Mouse (Mus musculus) natural killer cell, adult 2 months (primary cell): ENCODE data around the gene Camk2b.

Source experiments
- DNase-seq, 2 experiments: peaks; one replicate each; pipeline ENCODE4 v3.0.0; 2022; ENCODE audit warnings: low spot score in 2 of 2

The Camk2b gene

DNA sequence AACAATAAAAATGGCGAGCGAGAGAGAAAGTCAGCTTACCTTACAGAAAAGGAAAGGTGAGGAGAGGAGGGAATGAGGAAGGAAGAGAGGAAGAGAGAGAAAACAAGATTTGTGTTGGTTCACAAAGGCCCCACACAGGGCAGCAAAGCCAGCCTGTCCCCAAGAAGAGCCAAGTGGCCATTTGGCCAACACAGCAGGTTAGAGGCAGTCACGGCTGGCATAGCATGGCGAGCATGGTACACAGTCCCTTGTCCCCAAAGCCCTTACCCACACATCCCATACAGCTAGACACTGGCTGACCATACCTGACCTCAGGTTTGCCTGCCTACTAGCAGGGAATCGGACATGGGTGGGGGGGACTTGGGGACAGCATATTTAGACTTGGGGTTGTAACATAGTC is 82.5 kb downstream of the Camk2b start:
- DNase-seq, result no peak

DNA sequence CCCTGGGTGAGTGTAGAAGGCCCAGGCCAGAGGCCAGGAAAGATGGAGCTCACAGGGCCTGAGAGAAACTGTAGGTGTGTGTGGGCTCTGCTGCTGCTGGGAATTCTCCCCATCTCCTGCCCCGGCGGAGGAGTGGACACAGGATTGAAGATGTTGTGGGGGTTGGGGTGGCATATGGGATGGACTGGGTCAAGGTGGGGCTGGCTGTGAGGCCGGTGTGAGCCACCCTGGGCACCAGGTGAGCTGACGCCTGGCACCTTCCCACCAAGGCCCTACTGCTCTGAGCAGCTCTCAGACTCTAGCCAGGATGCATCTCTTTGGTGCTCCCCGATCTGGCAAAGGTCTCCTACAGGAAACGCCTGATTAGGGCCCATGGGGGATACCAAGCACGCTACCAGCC is 84.8 kb downstream of the Camk2b start:
- no peak for DNase-seq

DNA sequence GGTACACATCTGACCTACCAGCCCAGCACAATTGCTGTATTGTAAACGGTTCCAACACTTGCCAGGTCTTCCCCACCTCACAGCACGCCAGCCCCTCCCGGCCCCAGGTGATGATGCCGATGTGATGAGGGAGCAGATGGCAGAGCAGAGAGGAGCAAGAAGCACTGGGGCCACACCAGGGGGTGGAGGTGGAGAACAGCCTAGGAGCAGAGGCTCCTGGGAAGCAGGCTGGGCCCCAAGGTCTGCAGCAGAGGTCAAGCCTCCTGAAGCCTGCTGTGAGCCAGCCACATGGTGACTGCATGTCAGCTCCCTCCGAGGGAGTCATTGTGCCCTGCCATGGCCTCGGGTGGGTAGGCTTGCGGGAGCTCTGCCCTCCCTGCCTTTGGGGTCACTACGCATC is 85.6 kb downstream of the Camk2b start:
- no peak for DNase-seq

DNA sequence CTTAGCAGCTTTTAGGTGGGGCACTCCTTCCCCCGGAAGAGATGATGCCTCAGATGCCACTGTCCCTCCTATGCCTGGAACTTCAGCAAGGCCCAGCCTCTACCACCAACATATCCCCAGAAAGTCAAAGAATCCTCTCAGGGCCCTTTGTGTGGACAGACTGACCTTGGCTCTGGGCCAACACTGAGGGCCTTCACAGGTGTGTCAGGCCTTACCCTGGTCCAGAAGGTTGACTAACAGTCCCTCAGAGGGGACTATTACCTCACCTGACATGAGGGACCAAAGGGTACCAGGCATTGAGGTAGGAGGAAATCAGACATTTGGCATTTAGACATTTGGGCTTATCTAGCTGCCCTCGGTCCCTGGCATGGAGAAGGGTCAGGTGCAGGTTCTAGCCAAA is 86.1 kb downstream of the Camk2b start:
- DNase-seq, result no peak

DNA sequence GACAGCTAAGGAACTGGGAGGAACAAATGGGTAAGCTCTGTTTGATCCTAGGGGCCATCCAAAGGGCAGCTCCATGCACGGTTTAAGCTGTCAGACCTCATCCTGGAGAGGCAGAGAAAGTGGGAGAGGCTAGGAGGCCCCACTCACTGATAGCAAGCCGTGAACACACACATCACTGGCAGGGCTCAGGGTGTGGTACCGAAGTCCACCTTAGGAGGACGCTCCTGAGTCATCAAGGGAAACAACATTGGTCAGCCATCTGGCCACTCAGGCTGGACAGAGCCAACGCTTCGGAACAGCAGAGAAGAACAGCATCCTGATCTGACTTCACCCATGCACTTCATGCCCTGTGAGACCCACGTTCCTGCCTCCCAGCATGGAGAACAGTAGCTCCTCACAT is 87.1 kb downstream of the Camk2b start:
- no peak for DNase-seq

DNA sequence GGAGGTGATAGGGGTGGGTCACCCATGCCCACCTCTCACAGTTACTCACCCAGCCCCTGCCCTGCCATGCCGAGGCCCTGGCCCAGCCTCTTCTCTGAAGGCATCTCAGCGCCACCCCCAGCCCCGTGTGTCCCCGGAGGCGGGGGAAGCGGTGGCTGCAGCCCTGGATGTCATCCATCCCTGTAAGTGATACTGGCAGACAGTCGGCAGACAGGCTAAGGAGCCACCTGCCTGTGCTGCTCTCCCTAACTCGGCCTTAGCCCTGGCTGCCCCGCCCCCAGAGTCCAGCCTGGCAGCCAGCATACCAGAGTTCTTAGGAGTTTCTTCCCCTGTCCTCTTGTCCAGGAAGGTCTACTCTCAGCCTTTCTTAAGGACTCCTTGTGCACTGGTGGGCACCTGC is 90.1 kb downstream of the Camk2b start:
- no peak for DNase-seq

DNA sequence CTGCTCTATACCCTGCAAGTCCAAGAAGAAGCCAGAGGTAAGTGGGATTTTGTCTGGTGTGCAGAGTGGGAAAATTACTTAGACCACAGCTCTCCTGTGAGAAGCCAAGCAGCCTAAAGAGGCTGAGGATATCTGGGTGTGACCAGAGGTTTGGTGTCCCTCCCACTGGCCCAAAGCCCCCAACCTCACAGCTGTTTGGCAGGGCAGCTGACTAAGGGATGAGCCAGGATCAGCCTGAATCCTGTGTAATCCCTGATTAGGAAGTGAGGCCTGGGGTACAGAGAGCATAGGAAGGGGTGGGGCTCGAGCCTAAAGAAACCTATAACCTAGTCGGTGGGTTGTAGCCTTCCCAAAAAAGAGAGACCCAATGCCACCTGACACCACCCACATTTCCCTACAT is 91.1 kb downstream of the Camk2b start:
- no peak for DNase-seq

DNA sequence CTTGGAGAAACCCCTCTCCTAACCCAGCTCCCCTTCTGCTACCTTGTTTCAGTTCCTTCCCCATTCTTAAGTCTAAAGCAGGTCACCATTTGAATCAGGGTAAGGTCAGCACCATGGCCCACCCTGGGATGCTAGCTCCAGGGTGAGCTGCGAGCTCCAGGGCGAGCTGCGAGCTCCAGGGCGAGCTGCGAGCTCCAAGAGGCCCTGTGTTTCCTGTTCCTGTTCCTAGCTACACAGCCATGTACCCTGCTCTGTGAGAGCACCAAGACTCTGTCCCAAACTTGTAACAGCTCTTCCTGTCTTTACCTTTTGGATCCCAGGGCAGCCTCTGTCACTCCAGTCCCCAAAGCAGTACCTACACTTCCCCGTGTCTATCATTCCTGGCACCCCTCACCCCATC is 92.1 kb downstream of the Camk2b start:
- no peak for DNase-seq

DNA sequence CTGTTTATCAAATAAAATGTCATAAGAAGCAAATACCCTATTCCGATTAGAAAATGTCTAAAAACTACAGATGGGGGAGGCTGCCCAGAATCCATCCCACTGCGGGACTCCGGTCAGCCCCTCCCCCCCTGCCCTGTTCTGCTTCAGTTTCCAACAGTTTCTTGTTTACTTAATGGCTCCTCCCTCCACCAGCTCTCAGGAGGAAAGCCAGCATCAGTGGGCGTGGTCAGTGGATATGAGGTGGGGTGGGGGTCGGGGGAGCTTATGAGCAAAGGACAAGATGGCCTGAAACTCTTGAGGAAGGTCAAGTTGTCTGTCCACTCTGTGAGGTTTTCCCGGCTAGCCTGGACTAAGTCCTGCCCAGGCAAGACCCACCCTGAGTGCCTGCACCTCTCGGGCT is 93.0 kb downstream of the Camk2b start:
- DNase-seq, result no peak

DNA sequence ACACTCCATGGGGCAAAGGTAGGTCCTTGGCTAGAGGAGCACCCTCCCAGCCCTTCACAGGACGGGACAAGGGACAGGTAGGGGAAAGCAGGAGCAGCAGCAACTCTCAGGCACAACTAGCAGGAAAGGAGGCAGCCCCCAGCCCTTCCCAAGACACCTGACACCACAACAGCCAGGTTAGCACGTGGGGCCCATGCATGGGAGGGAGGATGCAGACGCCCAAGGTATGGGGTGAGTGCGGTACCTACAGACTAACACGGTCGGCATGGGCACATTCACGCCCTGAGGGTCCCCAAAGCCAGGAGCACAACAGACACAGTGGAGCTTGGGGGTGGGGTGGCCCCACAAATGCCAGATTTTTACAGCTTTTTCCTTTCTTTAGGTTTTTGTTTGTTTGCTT is 95.0 kb downstream of the Camk2b start:
- DNase-seq, result no peak

DNA sequence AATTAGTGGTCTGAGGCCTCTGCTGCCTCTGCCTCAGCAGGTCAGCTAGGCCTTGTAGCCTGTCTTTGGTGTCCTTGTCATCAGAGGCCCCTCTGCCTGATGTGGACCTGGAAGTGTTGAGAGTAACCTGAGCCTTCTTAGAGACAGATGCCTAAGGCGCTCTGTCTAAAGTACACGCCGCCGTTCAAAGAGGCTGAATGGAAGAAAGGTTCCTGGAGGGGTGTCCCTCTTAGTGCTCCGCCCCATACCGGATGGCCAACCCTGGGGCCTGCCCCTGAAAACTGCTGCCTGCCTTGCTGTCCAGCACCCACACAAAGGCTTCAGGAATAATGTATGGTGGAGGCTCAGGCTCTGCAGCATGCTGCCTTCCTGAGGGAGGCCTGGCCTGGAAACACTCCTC is 97.9 kb downstream of the Camk2b start:
- DNase-seq, result no peak

DNA sequence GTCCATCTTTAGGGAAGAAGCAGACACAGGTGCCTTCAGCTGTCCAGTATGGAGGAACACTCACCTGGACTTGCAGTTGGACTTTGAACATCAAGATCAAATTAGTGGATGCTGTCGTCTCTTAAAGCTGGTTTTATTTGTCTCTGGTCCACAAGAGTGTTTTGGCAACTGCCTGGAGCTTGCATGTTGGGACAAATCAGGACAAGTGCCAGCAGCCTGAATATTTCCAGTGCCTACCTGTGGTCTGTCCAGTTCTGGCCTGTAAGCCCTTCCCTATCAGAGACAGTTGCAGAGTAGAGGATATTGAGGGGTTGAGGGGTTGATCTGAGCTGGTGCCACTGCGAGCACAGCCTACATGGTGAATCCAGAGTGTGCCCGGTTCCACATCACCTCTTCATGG is 99.4 kb downstream of the Camk2b start:
- DNase-seq, result no peak

DNA sequence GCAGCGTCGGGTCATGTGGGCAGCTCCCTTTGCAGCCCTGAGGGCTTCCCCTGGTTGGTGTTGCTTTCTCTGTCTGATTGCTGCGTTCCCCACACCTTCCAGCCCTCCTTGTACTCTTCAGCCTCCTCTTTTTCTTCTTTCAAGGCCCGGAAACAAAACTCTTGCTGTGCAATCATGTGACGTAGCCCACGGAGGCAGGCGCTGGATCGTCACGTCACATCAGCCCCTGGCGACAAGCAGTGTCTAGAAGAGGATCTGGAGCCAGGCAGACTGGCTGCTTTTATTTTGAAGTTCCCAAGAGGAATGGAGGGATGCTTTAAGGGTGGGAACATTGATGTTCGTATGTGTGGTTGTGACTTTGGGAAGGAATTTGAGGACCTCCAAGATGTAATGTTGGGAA is 100.3 kb downstream of the Camk2b start:
- DNase-seq, result no peak

DNA sequence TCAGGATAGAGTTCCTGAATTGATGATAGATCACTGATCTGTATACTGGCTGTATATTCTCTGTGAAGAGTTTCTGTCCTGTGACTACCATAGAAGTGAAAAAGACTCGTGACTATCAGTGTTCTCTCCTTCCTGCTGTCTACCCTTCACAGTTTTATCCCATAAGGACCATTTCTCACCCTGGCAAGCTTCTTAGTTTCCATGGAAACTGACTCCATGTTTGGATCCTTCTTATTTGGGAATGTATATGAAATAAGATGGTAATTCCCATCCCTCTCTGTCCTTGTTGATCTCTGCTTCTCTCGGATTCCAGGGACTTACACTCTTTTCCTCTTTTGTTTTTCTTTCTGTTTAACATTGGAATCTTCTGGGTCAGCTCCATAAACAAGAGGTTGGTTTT is 106.1 kb downstream of the Camk2b start:
- no peak for DNase-seq

DNA sequence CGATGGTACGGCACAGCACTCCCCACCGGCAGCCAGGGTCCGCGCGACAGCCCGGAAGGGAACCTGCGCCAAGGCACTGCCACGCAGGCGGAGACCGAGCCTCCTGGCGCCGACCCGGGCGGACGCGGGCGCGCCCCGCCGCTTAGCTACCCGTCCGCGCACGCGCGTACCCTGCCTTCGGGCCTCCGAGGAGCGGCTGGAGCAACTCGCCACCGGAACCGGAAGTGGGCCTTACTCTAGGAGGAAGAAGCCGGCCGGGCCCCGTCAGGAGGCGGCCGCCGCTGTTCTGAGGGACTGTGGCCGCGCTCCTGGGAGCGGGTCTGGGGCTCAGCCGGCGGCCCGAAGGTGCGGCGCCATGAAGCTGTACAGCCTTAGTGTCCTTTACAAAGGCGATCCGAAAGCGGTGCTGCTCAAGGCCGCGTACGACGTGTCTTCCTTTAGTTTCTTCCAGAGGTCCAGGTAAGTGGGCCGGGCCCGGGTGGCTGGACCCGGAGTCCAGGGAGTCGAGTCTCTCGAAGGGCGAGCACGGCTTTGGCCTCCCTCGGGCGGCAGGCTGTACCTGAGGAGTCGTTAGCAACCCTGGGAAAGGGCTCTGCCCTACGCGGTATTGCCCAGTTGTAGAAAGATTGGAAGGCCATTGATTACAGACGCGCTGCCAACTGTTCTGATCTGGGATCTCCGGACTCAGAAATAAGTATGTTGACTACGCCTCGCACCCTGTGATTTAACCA is 110.5 kb downstream of the Camk2b start, which contains the start of gene Ykt6:
Gene Ykt6, plus strand, starts transcription at position 148 of the 731 bp plus-strand sequence.
- DNase-seq, result peak; percentile 90

DNA sequence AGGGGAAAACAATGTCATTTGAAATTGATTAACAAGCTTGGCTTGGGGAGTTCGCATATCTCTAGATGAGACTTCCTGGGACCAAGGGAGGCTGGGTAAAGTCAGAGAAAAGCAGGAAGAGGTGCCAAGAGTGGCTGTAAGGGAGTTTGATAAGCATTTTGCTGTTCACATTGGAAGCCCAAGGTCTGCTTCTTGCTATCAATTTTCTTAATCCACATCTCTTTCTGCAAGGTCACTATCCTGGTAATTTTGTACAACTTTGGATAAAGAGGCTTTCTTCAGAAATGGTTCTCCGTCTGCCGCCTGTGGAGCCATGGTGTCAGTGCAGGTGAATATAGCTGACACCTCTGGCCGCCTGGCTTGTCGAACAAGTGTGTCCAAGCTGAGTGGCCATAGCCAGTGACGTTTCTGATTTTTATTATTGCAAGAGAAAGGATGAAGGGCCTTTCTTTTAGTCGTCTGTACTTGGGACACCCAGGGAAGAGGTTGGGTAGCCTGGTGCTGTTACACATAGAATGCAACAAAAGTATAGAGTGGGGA is 111.1 kb downstream of the Camk2b start:
- peak; percentile 52 to 58 for DNase-seq

DNA sequence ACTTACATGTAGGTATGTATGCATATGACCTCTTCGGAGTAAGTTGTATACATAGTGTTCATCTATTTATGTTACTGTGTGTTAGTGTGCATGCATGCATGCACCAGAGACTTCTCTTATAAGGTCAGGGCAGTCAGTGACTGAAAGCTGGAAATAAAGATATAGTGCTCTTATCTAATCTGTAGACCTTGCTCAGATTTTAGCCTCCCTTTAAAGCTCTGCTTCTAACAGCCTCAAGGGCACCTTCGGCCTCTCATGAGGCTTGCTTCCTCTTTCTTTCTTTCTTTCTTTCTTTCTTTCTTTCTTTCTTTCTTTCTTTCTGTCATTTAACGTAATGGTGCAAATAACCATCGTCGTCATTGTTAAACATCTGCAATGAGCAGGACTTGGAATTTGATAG is 111.7 kb downstream of the Camk2b start:
- DNase-seq, result no peak

DNA sequence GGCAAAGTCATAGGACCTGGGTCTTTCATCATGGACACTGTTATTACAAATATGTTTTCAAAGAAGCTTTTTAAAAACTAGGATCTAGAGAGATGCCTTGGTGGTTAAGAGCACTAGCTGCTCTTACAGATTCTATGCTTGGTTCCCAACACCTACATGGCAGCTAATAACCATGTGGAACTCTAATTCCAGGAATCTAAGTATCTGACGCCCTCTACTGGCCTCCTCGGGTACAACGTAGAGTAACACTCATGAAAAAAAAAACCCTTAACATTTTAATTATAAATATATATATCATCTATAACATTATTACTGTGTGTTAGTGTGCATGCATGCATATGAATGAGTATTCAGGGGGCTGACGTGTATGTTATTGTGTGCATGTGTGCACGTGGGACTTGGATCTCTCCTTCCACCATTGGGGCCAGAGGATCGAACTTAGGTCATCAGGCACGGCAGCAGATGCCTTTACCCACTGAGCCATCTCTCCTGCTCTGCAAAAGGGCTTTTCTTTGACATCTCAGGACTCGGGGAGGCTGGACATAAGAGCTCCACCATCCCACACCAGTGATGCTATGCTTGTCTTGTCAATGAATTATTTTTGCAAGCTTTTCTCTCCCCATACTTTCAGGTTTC is 112.9 kb downstream of the Camk2b start:
- DNase-seq, result peak in 1 of 2 experiments; percentile 27

DNA sequence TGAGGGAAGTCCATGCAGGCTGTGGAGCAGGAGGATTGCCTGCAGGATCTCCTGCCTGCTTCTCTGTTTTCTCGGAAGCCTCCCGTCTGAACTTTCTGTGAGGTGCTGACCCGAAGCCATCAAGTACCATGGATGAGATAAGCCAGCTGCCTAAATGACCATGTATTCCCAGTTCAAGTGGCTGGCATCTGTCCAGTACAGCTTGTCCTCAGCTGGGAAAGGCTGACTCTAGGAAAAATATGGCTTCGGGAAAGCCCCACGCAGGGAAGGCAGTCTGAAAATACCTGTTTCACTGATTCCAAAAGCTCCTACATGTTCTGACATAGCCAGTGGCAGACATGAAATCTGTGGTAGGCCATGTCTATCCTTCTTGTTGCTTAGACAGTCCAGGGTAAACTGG is 113.7 kb downstream of the Camk2b start:
- no peak for DNase-seq

DNA sequence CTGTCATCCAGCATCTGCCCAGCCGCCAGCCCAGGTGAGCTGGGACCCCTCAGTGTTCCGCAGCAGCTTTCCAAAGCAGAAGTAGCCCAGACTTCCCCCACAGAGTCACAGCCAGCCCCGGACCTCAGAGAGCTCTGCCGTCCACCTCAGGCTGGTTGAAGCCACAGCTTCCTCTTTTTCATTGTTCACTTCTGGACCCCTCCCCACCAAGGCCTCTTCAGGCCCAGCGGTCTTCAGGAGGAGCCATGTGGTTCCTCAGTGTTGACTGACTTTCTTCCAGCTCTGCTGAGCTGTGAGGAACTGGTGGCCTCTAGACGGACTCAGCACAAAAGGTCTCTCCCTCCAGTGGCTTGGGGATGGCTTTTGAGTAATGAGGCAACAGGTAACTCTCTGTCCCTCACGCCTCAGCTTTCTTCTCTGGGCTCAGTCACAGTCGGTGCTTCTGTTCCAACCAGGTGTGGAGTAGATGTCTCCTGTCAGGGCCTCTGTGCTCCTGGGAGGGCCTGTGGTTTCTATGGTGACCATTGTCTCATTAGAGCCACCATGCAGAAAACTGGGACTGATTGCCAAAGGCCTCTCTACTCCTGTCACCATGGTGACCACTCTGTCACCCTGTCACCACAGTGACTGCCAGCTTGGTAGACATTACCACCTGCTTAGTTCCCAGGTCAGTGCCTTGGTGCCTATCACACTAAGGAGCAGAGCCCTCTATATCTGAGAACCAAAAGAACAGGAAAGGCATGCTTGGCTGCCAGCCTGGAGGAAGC is 116.4 kb downstream of the Camk2b start, which contains the start of gene Gck:
Gene Gck, minus strand, starts transcription at position 496 of the 767 bp plus-strand sequence.
- peak in 1 of 2 experiments; percentile 16 for DNase-seq

DNA sequence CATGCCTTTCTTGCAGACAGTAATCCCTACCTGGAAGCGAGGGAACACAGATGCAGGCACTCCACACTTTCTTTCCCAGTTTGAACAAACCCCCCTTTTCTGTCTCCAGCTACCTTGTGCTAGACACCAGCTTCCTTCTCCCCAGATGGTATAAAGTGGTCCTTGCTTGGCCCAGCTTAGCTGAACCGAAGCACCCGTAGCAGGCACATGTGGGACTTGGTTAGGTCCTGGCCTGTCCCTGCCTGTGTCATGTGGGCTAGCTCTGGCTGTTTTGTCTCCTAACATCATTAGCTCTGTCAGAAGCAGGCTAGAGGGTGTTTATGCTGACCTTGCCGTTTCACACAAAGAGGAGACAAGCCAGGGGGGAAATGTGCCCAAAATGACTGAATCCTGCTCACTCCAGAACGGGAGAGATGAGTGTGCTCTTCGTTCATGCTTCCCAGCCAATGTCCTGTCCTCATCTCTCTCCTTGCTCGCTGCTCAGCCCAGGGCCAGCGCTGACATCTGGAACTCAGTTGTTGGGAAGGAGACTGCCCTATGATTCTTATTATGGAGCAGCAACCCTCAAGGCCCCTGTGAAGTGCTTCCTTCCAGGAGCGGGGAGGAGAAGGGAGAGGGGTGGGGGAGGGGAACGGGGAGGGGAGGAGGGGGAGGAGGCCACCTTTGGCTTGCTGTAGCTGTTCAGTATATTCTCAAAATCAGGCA is 117.5 kb downstream of the Camk2b start:
- no peak for DNase-seq

DNA sequence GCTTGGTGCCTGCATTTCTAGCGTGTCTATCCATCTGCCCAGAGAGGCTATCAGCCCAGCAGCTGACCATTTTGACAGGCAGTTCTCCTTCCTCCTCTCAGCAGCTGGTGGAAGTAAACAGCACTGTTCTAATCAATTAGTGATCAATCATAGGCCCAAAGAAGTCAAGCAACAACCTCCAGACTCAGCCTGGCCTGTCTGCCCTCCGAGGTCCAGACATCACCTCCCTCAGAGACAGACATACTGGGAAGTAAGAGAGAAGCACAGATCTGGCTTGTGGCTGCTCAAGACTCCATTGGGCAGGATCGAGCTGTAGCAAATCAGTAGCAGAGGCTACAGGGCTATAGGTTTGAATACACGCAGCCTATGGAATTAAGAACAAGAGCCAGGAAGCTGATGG is 118.4 kb downstream of the Camk2b start:
- DNase-seq, result no peak
